Mouse (Mus musculus) Muller cell, postnatal 12 days (primary cell): ENCODE measurements around the gene Gsx2.

Experiments used
- DNase-seq: peaks from one replicate; pipeline ENCODE4 v3.0.0-alpha.2; 2015; ENCODE audit errors: inconsistent ontology term

Gene Gsx2

DNA sequence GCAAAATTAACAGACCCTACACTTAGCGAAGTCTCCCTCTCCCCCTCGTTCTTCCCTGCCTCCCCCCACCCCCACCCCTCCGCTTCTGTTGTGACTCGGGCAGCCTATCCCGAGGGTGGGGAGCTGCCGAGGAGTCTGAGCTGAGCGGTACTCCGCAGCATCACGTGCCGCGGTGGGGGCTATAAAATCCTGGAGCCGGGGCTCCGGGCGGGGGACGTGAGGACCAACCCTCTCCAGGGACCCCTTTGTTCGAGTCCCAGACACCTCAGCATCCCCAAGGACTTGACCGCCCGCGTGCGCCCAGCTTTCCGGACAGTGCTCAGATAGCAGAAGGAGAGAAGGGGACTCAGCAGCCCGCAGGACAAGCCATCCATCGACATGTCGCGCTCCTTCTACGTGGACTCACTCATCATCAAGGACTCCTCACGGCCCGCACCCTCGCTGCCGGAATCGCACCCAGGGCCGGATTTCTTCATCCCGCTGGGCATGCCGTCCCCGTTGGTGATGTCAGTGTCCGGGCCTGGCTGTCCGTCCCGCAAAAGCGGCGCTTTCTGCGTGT is at the start of gene Gsx2:
Gene Gsx2 (plus strand): TSS at position 219 of the 559 bp plus-strand sequence.
- DNase-seq = no peak

DNA sequence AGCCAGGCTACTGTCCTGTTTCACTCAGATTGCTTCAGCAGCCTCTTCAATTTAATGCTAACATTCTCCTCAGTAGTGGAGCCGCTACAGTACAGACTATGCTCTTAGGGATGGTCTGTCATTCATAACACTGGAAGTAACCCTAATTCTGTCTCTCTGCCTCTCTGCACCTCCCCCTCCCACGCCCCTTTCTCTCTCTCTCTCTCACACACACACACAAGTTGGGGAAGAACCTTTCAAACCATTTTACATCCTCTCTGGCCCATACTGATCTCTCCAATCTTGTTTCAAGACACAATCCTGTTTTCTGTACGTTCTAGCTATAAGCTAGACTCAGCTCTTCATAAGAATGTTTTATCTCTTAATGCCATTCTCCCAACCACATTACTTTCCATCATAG is 39.9 kb upstream of the Gsx2 start:
- no peak for DNase-seq

DNA sequence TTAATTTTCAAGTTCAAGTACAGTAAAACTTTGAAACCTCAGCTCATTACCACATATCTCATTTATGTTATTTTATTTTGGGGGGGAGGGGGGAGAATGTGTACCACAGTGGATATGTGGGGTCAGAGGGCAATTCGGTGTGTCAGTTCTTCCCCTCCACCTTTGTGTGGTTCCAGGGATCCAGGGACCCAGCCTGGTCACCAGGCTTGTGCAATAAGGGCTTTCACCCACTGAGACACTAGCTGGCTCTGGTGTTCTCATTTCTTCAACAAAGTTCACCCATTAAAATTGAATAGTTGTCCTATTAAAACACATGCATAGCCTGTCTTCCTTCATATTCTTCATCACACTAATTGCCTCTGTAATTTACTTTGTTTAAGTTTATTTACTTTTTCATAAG is 36.1 kb upstream of the Gsx2 start:
- no peak for DNase-seq

DNA sequence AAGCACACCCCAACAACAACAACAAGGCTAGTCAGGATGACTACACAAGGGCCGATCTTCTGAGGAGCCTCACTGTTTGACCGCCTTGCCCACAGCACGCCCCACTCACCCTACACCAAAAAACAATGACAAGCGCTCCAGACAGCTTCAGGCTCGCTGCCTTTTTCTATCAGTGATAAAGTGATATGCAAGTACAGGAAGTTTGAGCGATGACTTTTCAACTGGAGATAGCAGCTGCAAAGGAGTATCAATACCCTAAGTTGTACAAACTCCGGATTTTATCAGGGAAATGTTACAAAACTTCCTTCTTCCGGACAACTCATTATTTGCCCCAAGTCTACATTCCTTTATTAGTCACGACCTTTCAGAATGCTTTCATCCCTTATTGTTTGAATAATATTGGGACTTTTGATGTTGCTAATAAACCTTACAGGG is 32.4 kb upstream of the Gsx2 start:
- peak; percentile 64 for DNase-seq

DNA sequence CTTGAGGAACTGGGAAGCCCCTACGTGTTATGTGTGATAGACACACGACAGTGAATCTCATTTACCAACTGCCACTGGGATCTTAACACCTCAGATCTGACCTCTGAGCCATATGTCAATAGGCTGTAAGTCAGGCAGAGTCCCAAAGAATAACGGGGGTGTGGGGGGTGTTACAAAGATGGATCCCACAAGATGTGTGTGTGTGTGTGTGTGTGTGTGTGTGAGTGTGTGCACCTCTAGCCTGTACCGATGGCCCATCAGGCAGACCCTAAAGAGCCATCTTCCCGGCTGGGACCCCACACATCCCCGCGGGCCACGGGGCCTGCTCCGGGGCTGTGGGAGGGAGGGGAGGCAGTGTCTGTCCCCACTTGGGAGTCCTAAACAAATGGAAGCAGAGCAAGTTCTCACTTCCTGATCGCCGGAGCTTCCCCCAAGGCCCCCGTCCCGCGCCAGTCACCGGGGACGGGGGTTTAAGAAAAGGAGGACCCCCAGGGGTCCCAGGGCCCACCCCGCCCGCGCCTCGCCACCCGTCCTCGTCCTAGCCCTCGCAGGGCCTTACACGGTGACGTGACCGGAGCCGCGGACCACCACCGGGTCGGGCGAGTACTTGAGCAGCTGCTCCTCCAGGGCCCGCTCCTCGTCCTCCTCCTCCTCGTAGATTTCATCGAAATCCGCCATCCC is 31.6 kb upstream of the Gsx2 start:
- no peak for DNase-seq

DNA sequence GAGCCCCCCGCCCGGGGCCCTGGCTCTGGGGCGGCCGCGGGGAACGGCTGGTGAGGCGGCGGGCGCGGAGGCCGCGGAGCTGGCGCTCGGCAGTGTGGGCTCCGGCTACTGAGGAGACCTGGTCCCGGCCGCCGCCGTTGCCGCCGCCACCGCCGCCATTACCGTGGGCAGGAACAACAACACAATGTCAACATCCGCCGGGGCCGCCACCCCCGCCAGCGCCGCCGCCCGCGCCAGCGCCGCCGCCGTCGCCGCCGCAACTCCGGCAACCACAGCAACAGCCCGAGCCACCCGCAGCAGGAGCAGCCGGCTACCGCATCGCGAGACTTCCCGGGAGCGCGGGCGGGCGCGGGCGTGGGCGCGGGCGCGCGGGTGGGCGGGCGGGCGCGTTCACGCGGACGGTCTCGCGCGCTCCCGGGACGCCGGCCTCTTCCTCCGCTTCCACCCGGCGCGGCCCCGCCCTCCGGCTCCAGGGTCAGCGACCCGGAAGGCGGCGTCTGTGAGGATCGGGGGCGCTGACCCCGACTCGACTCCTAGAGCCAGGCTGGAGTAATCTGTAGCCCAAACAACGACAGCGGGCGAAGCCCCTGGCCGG is 31.0 kb upstream of the Gsx2 start, which contains the start of gene Chic2:
Gene Chic2 (minus strand): TSS at position 465 of the 595 bp plus-strand sequence.
- DNase-seq = peak; percentile 84

DNA sequence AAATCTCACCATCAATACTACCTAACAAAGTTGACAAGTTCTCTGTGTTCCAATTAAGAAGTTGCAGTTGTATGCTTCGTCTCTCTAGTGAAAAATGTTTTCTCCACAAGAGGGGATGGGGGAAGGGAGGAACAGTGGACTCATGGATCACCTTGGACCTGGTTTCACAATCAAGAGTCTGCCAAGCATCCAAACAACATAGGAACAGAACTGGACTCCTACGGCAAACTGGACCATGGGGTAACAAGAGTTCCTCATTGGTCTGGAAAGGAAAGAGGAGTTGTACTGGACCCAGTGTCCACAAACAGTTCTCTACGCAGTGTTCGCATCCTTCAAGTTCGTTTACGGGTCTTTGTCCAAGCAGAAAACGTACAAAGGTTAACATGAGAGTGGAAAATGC is 30.0 kb upstream of the Gsx2 start:
- DNase-seq = no peak

DNA sequence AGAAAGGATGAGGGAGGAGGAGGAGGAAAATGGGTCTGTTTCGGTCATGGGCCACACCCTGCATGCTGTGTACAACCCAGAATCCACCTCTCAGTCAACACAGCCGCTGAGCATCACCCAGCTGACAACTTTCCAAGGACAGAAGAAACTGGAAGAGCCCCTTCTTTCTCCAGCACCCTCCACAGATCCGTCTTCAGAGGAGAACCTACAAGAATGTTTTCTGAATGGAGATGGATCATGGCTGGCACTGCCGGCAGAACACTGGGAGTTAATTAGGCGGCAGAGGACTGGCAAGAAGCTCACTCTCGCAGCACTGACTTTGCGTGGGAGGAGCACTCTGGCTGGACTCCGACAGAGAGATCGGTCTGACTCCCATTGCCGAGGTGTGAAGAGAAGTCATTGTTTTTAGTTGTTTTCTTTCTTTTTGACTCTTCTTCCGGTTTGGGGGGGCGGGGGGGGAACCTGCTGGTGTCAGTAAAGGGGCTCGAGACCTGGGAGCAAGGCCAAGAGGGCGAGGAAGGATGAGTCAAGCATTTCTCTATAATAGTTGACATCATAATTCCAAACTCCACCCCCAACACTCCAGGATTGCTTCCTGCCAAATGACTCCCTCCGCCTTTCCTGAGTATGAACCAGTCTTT is 28.6 kb upstream of the Gsx2 start:
- peak; percentile 61 for DNase-seq

DNA sequence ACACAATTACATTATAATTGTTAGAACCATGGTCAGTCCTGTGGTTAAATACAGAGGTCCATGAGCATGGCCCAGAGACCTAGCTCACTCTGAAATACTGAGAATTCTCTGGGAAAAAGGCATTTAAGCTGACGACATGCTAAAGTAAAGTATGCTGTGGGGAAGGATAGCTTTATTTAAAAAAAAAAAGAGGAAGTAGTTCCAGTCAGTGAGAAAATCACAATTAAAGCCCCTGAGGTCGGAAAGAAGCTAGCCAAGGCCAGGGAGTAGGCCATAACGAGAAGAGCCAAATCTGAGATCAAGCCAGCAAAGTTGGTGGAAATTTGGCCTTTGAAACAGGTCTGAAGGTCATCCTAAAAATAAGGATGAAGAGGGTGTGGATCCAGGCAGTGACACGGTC is 24.3 kb upstream of the Gsx2 start:
- DNase-seq = no peak

DNA sequence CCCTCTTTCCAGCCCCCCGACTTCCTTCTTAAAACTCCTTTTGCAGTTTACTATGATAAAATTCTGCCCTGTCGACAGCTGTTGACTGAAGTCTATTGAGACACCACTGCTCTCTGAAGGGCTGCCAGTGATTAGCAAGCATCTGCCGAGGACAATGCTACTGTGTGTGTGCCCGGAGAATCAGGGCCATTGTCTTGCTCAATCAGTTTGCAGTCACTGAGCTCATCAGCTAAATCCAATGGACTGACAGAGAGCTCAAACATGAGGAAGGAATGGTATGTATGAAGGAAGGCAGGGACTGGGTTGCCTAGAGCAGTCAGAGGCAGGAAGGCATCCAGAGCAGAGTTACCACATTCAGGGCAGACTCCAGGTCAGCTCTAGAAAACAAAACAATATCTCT is 12.2 kb upstream of the Gsx2 start:
- DNase-seq = peak; percentile 75

DNA sequence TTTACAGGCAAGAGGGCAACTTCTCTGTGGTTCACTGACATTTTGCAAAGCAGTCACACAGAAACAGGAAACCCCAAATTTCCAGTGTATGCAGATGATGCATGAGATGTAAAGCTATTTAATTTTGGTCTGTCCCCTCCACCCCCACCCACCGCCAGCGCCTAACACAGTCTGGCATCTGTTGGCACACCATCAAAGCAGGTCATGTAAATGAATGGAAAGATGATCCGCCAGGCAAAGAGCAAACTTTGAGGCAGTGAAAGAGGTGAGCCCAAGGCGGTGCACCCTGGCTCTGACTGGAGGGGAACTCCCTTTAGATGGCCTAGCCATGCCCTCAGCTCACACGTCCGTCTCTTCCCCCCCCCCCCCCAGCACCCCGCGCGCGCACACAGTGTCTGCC is 8.7 kb upstream of the Gsx2 start:
- no peak for DNase-seq

DNA sequence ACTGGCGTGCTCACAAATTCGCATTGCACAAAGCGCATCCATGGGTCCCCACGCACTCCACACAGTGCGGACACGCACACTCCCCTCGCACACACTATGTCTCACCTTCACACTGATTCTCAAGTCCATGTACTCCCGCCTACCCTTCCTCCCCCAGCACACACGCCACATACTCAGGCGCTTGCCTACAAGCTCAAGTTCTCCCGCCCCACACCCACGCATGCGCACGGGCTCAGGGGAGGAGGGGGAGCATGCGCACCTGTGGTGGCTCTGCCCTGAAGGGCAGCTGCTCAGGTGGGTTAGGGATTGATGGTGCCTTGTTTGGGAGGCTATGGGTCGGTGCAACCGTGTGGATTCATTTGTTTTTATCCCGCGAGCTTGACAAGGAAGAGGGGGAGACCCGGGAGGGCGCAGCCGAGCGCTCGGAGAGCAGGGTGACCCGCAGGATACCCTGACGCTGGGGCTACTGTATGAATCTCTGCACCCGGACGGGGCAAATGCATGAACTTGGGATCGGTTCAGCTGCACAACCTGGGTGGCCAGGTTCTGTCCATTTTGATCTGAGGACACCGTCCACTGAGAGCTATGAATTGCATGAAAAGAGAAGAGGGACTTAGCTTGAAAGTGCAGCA is 8.2 kb upstream of the Gsx2 start:
- DNase-seq = peak; percentile 54

DNA sequence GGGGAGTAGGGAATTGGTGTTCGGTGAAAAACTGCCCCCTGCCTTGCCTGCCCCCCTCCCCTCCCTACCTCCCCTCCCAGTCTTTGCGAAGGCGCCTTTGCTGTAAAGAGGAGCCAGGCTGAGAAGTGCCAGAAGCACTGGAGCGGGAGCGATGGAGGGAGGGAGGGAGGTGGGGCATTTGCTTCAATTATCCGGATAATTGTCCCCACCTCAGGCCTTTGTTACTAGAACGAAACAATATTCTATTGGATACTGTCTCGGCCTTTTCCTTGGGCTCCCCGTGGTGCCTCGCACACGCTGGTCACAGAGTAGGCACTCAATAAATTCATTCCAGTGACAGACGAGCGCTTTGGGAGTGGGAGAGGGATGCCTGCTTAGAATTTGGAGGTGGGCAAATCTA is 5.3 kb upstream of the Gsx2 start:
- no peak for DNase-seq

DNA sequence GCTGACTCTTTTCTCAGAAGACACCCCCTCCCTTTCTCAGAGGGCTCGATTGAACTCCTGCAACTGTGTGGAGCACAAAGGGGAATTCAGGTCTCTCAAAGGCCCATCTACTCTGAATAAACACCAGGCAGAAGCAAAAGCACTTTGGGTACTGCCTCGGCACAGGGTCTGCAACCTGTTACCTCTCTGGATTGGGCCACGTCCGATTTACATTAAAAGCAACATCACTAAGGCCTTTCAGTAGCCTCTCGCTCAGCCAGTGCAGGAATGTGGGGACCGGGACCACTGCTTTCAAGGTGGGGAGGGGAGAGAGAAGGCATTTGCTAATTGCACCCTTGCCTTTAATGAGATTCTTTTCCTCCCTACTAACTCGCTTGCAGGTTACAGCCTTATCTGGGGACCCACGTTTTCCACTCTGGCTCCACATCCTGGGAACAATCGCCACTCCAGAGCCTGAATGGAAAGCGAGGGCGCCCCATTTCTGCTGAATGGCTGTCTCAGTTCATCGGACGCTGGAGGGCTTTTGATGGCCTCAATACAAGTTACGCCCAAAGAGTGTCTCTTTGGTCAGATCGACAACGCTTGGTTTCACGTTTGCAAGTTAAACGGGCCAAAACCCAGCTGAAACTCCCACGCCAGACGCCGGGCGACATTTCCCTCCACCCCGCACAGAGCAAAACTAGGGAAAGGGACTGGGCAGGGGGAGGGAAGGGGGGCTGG is 4.6 kb upstream of the Gsx2 start:
- peak; percentile 22 for DNase-seq

DNA sequence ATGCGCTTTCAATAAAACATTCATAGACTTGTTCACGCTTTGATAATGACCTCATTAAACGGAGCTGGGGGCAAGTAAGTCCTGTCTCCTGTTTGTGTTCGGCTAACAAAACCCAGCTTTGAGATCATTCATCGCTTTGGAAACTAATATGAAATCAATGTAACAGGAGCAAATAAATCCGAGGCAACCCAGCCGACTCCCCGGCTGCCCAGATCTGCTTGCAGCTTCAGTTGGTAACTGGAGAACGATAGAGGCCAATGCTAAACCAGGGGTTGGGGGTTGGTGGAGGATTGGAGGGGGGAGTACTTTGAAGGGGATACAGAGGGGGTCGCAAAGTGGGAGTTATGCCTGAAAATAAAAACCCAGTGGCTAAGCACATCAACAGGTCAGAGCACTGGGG is 3.5 kb upstream of the Gsx2 start:
- DNase-seq = no peak

DNA sequence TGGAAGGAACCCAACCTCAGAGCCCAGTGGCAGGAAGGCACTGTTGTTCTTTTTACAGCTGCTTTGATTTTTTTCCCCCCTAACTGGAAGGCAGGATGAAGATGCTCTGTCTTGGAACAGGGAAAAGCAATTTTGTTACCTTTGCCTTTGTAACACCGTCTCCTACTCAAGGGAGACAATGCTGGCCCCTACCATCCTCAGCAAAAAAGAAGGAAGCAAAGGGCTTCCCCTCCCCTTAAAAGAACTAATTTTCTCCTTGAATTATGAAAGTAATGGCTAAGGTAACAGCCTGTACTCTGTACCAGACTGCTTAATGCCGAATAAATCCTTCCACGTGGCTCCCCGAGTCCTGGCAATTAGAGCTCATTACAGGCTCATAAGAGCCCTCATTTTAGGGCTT is 2.9 kb upstream of the Gsx2 start:
- DNase-seq = no peak

DNA sequence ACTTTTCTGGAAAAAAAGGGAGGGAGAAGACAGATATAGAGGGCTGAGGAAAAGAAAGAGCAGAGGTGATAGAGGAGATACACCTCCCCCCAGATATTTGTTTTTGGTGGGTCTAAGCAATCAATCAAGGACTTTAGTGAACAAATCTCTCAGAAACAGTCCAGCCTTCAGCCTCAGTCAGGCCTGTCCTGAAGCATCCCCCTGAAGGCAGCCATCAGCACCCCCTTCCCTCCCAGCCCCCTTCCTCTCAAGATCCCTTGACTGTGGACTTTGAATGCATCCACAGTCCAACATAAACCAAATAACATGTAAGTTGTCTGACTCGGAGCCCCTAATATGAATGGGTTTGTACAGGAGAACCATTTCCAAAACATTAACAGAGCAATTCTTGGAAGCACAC is 2.2 kb upstream of the Gsx2 start:
- DNase-seq = no peak

DNA sequence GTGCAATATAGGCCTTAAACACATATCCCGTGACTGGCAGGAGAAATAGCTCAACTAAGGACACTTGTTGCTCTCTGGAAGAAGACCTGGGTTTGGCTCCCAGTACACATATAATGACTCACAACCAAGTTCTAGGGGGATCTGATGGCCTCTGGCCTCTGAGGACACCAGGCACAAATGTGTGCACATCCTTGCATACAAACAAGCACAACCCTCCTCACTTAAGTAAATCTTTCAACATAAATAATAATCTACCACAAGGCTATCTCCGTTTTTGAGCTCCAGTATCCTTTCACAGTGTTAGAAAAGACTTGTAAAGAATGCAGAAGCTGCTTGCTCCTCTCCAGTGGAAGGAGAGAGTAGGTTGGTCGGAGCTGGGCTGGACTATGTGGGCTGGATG is 1.7 kb upstream of the Gsx2 start:
- no peak for DNase-seq

DNA sequence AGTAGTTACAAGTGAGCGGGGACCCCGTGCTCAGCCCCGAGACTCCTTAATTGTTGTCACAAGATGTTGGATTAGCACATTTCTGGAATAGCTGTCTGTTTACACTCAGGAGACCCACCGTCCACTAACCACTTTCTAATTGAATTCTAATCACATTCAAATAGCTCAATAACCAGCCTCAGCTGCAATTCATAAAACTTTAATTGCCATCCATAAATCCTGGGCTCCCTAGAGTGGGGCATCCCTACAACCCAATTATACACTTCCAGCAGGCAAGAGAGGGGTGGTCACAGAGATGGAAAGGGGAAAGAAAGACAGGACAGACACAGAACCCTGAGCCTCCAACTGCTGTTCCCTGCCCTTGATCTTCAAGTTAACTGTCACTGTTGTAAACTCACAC is 1.3 kb upstream of the Gsx2 start:
- DNase-seq = no peak

DNA sequence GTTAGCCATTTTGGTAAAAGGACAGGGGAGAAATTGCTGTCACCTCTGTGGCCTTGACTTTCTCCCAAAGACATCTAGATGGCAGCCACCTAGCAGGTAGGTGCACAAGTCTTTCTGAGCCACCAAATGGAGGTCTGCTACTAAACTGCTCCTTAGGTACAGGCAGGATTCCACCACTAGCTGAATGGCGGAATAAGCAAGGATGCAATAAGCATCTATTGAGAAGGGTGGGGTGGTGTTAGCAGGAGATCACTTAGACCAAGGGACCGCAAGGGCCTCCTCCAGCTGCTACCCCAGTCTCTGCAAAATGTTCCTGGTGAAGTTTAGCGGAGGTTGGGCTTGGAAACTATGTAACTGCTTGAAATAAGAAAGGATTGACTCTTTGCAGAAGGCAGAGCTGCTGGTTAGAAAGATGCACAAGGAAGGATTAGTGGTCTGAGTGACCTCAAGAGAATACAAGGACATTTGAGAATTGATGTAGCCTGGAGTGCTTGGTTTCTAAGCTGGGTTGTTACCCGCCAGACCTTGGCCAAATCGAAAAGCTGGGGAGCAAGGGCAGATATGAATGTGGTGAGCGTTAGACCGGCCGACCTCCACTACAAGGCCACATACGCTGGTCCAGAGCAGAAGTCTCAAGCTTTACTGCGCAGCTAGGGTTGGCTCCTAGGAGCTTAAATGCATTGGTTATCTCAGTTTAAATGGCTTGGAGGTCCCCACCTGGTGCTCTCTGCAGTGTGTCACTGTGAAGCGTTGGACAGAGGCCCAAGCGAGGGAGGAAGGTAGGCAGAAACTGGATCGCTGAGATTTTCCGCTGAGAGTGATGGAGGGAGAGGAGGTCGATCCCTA is 641 bp upstream of the Gsx2 start:
- no peak for DNase-seq
